Mouse (Mus musculus) lung, embryonic 16.5 days (tissue): ENCODE results near the gene Abcc4. TPM values are rescaled to one million over a fixed set of nuclear protein-coding genes. Genes with fewer than 3 reads are reported as not detected.

Experiments used
- ATAC-seq: fragments of 200-750 bp; cut with Nextera tagmentation; 2 replicates; pipeline ENCODE4 v1.8.0; 2017; ENCODE audit warnings: low read depth, mild to moderate bottlenecking, moderate library complexity
- H3K27ac ChIP-seq: fragments of 300-500 bp; sonication (generic); 2 replicates; pipeline ENCODE4 v1.5.1; 2014; ENCODE audit warnings: mild to moderate bottlenecking, control low read depth, low read length
- H3K27me3 ChIP-seq: fragments of 300-500 bp; sonication (generic); 2 replicates; pipeline ENCODE4 v1.6.1; 2014; ENCODE audit warnings: low read depth, low read length, mixed read lengths; ENCODE audit not compliant: control insufficient read depth, insufficient read depth
- H3K36me3 ChIP-seq: fragments of 300-500 bp; sonication (generic); 2 replicates; pipeline ENCODE4 v1.6.1; 2014; ENCODE audit warnings: low read length; ENCODE audit not compliant: control insufficient read depth, insufficient read depth
- H3K4me1 ChIP-seq: fragments of 300-500 bp; sonication (generic); replicated peaks from 2 replicates; pipeline ENCODE4 v1.6.1; 2014; ENCODE audit warnings: low read length, mixed read lengths; ENCODE audit not compliant: control insufficient read depth, insufficient read depth
- H3K4me2 ChIP-seq: fragments of 300-500 bp; sonication (generic); 2 replicates; pipeline ENCODE4 v1.6.1; 2014; ENCODE audit warnings: low read depth, low read length, control low read depth
- H3K4me3 ChIP-seq: fragments of 300-500 bp; sonication (generic); 2 replicates; pipeline ENCODE4 v1.5.1; 2014; ENCODE audit warnings: mild to moderate bottlenecking, low read length, control low read depth
- H3K9ac ChIP-seq: fragments of 300-500 bp; sonication (generic); 2 replicates; pipeline ENCODE4 v1.6.1; 2014; ENCODE audit warnings: low read length, control low read depth
- H3K9me3 ChIP-seq: fragments of 300-500 bp; sonication (generic); 2 replicates; pipeline ENCODE4 v1.6.1; 2016; ENCODE audit warnings: low read length; ENCODE audit not compliant: control insufficient read depth
- WGBS: fragments of 180-500 bp; shearing (Covaris S2); extraction: QIAGEN DNeasy Blood & Tissue Kit; methylation state at CpG from one replicate; pipeline ENCODE4 v1.1.7; 2014; 5-methylcytosine and 5-hydroxymethylcytosine counted together
- polyA plus RNA-seq: library from polyadenylated mRNA; unstranded; fragments of >200 nt; fragmentation: Nextera tagmentation; extraction: Ambion mirVana; gene quantifications from 2 replicates; pipeline ENCODE4 v1.2.1, GENCODE M21; 2015

Gene Abcc4
- polyA plus RNA-seq, 1 experiment from 2014 or later = 2.5 TPM

- H3K4me3 ChIP-seq = no peak overlapping the region
- ATAC-seq = no peak
- H3K4me1 ChIP-seq = peaks cover 9% of the 10 kb centered on the region; the same call in 1 of the 2 replicates
- 67% methylated on average over 25 of the region's 25 CpGs for WGBS
- H3K27ac ChIP-seq = no peak overlapping the region
- no peak overlapping the region for H3K9ac ChIP-seq
- no peaks in the 10 kb centered on the region for H3K9me3 ChIP-seq
- H3K4me2 ChIP-seq = no peak overlapping the region
- H3K36me3 ChIP-seq = no peaks in the 10 kb centered on the region
- H3K27me3 ChIP-seq = no peaks in the 10 kb centered on the region
Measured at GRCm38 (mm10) chr14:118638447-118639275, 67.4 kb downstream of the Abcc4 start.

GRCm38 (mm10) chr14:118635493-118636183 is 70.4 kb downstream of the Abcc4 start:
- 31% methylated on average over 15 of the region's 15 CpGs for WGBS
- 0 out of 2 replicates have a peak overlapping the region, but pooled peaks have one; percentile 38 for H3K27ac ChIP-seq

GRCm38 (mm10) chr14:118629649-118630048 is 76.4 kb downstream of the Abcc4 start:
- no peak for ATAC-seq
- Histone ChIP-seq H3K4me2 (no peak overlapping the region), H3K27me3 (no peaks in the 10 kb centered on the region), H3K4me1 (no peaks in the 10 kb centered on the region), H3K9me3 (no peaks in the 10 kb centered on the region), H3K4me3 (no peak overlapping the region), H3K36me3 (no peaks in the 10 kb centered on the region), H3K27ac (no peak overlapping the region), H3K9ac (no peak overlapping the region)
- 61% methylated on average over 8 of the region's 8 CpGs for WGBS

More at GRCm38 (mm10) chr14:118635493-118636183, 70.4 kb downstream of the Abcc4 start:
- no peaks in the 10 kb centered on the region for H3K36me3 ChIP-seq
- peaks cover 9% of the 10 kb centered on the region; the same call in 1 of the 2 replicates for H3K4me1 ChIP-seq
- H3K9ac ChIP-seq = no peak overlapping the region
- no peak overlapping the region for H3K4me3 ChIP-seq
- peak; percentile 94 for ATAC-seq
- no peaks in the 10 kb centered on the region for H3K27me3 ChIP-seq
- H3K4me2 ChIP-seq = peak overlapping the region; percentile 12; the same call in 1 of the 2 replicates
- H3K9me3 ChIP-seq = no peaks in the 10 kb centered on the region

GRCm38 (mm10) chr14:118621449-118621789 is 84.6 kb downstream of the Abcc4 start:
- Histone ChIP-seq H3K9me3 (no peaks in the 10 kb centered on the region), H3K4me3 (no peak overlapping the region), H3K27me3 (no peaks in the 10 kb centered on the region), H3K27ac (no peak overlapping the region), H3K4me2 (no peak overlapping the region), H3K36me3 (no peaks in the 10 kb centered on the region), H3K4me1 (0 out of 2 replicates have a peak, but pooled peaks cover 2% of the 10 kb centered on the region), H3K9ac (no peak overlapping the region)
- no peak for ATAC-seq
- 61% methylated on average over 3 of the region's 3 CpGs for WGBS

- no peaks in the 10 kb centered on the region for H3K36me3 ChIP-seq
- no peak overlapping the region for H3K4me3 ChIP-seq
- no peak overlapping the region for H3K27ac ChIP-seq
- no peak for ATAC-seq
- no peak overlapping the region for H3K9ac ChIP-seq
- H3K27me3 ChIP-seq = no peaks in the 10 kb centered on the region
- H3K9me3 ChIP-seq = no peaks in the 10 kb centered on the region
- 0 out of 2 replicates have a peak, but pooled peaks cover 2% of the 10 kb centered on the region for H3K4me1 ChIP-seq
- no peak overlapping the region for H3K4me2 ChIP-seq
- 59% methylated on average over 6 of the region's 6 CpGs for WGBS
Measured at GRCm38 (mm10) chr14:118620773-118621448, 85.1 kb downstream of the Abcc4 start.

GRCm38 (mm10) chr14:118616698-118617311 is 89.2 kb downstream of the Abcc4 start:
- Histone ChIP-seq H3K4me3 (no peak overlapping the region), H3K36me3 (no peaks in the 10 kb centered on the region), H3K27ac (no peak overlapping the region), H3K27me3 (no peaks in the 10 kb centered on the region), H3K4me1 (0 out of 2 replicates have a peak, but pooled peaks cover 2% of the 10 kb centered on the region), H3K9ac (no peak overlapping the region), H3K9me3 (no peaks in the 10 kb centered on the region), H3K4me2 (no peak overlapping the region)
- WGBS = 67% methylated on average over 12 of the region's 12 CpGs
- ATAC-seq = no peak

- Histone ChIP-seq H3K9me3 (no peaks in the 10 kb centered on the region), H3K27ac (no peak overlapping the region), H3K4me1 (no peaks in the 10 kb centered on the region), H3K9ac (no peak overlapping the region), H3K27me3 (no peaks in the 10 kb centered on the region), H3K4me2 (no peak overlapping the region), H3K4me3 (no peak overlapping the region), H3K36me3 (no peaks in the 10 kb centered on the region)
- 67% methylated on average over 9 of the region's 9 CpGs for WGBS
- no peak for ATAC-seq
Measured at GRCm38 (mm10) chr14:118613734-118614133, 92.3 kb downstream of the Abcc4 start.

- H3K27ac ChIP-seq = no peak overlapping the region
- no peaks in the 10 kb centered on the region for H3K36me3 ChIP-seq
- no peak overlapping the region for H3K9ac ChIP-seq
- no peaks in the 10 kb centered on the region for H3K27me3 ChIP-seq
- peak overlapping the region; percentile 17; the same call in 1 of the 2 replicates for H3K4me2 ChIP-seq
- 40% methylated on average over 17 of the region's 17 CpGs for WGBS
- H3K4me1 ChIP-seq = no peaks in the 10 kb centered on the region; the same call in 1 of the 2 replicates
- H3K9me3 ChIP-seq = no peaks in the 10 kb centered on the region
- H3K4me3 ChIP-seq = no peak overlapping the region
- ATAC-seq = peak; percentile 51
Measured at GRCm38 (mm10) chr14:118611714-118612113, 94.3 kb downstream of the Abcc4 start.
